Mouse (Mus musculus) telencephalon, adult 2 months (tissue): ENCODE results near the gene Myo10.
A peak's percentile ranks its signal among the peaks of the same experiment; 100 is the strongest.

ENCODE experiments used
- DNase-seq: peaks from one replicate; pipeline ENCODE4 v3.0.0-alpha.2; 2011; ENCODE audit warnings: low read depth, low spot score

Gene Myo10

GRCm38 (mm10) chr15:25761049-25761448 lies 138.7 kb downstream of the Myo10 start:
- no peak for DNase-seq

- DNase-seq: no peak
Observed at GRCm38 (mm10) chr15:25761800-25762211, 139.5 kb downstream of the Myo10 start.

GRCm38 (mm10) chr15:25762306-25762705 lies 140.0 kb downstream of the Myo10 start:
- no peak for DNase-seq

GRCm38 (mm10) chr15:25763106-25763505 lies 140.8 kb downstream of the Myo10 start:
- DNase-seq: no peak

GRCm38 (mm10) chr15:25764653-25765352 lies 142.5 kb downstream of the Myo10 start:
- no peak for DNase-seq

- DNase-seq: no peak
Observed at GRCm38 (mm10) chr15:25767777-25768176, 145.5 kb downstream of the Myo10 start.

- no peak for DNase-seq
Observed at GRCm38 (mm10) chr15:25769524-25770255, 147.4 kb downstream of the Myo10 start.

GRCm38 (mm10) chr15:25771782-25772181 lies 149.5 kb downstream of the Myo10 start:
- no peak for DNase-seq

- peak; percentile 60 for DNase-seq
Observed at GRCm38 (mm10) chr15:25773711-25774513, 151.6 kb downstream of the Myo10 start.

GRCm38 (mm10) chr15:25778937-25779336 lies 156.6 kb downstream of the Myo10 start:
- no peak for DNase-seq

GRCm38 (mm10) chr15:25779522-25780191 lies 157.3 kb downstream of the Myo10 start:
- no peak for DNase-seq

GRCm38 (mm10) chr15:25781053-25781452 lies 158.7 kb downstream of the Myo10 start:
- DNase-seq: no peak

- DNase-seq: no peak
Observed at GRCm38 (mm10) chr15:25785456-25786390, 163.4 kb downstream of the Myo10 start.

GRCm38 (mm10) chr15:25787406-25787805 lies 165.1 kb downstream of the Myo10 start:
- DNase-seq: no peak

GRCm38 (mm10) chr15:25787965-25788364 lies 165.6 kb downstream of the Myo10 start:
- no peak for DNase-seq

GRCm38 (mm10) chr15:25788565-25788964 lies 166.2 kb downstream of the Myo10 start:
- DNase-seq: no peak

GRCm38 (mm10) chr15:25789241-25789640 lies 166.9 kb downstream of the Myo10 start:
- DNase-seq: no peak

- no peak for DNase-seq
Observed at GRCm38 (mm10) chr15:25791660-25792353, 169.5 kb downstream of the Myo10 start.

- no peak for DNase-seq
Observed at GRCm38 (mm10) chr15:25794123-25794522, 171.8 kb downstream of the Myo10 start.

GRCm38 (mm10) chr15:25795496-25795895 lies 173.2 kb downstream of the Myo10 start:
- no peak for DNase-seq
